Mouse (Mus musculus): ENCODE results near the gene Edil3. TPM values are rescaled to one million over a fixed set of nuclear protein-coding genes. Genes with fewer than 3 reads are reported as not detected.

The Edil3 gene
- polyA plus RNA-seq, 1 experiment from 2014 or later = 55.3 TPM

DNA sequence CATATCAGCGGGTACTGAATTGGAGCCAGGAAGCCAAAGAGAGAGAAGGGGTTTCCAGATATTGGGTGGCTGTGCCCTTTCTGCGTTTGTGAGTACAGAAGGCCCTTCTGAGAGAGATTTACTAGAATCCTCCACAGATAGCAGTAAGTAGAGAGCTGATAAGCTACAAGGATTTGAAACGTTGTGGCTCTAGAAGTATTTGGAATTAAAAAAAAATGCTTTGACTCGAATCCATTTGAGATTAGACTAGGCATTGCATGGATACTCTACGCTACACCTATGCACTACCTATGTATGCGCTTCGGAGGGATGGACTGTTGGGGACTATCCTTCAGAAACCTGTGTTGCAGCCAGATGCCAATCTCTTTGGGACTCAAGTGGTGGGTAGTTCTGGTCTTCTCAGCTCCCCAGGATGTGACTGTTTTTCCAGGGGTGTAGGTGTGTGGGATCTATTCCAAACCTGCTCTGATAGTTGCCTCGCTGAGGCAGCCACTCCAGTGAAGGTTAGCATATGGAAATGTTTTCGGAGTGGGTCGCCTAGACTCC, 1.8 kb downstream of the Edil3 start:
- Histone ChIP-seq H3K9ac (ENCODE audit: low read depth, low read length) (peak overlapping the region; percentile 93), H3K4me3 (ENCODE audit: low read depth, low read length) (peak overlapping the region; percentile 88), H3K9me3 (replicated peaks; ENCODE audit: control insufficient read depth, low read length, poor library complexity, severe bottlenecking) (no peaks in the 10 kb centered on the region), H3K4me2 (ENCODE audit: low read length) (peak overlapping the region; percentile 73), H3K36me3 (ENCODE audit: control insufficient read depth, insufficient read depth, low read length) (no peaks in the 10 kb centered on the region), H3K27me3 (ENCODE audit: control insufficient read depth, insufficient read depth, low read depth, low read length) (no peaks in the 10 kb centered on the region), H3K4me1 (ENCODE audit: control insufficient read depth, insufficient read depth, low read length) (peaks cover 7% of the 10 kb centered on the region), H3K27ac (ENCODE audit: low read length) (peak overlapping the region; percentile 87)
- WGBS = 4% methylated on average over 10 of the region's 10 CpGs
- ATAC-seq = peak; percentile 33; the same call in 1 of the 2 replicates

GRCm38 (mm10) chr13:88823522-88824419, 2.5 kb downstream of the Edil3 start:
- H3K27ac ChIP-seq (ENCODE audit: low read length) = peak overlapping the region; percentile 87
- peak overlapping the region; percentile 88 for H3K4me3 ChIP-seq (ENCODE audit: low read depth, low read length)
- peak overlapping the region; percentile 73 for H3K4me2 ChIP-seq (ENCODE audit: low read length)
- H3K9me3 ChIP-seq (replicated peaks; ENCODE audit: control insufficient read depth, low read length, poor library complexity, severe bottlenecking) = no peaks in the 10 kb centered on the region
- H3K27me3 ChIP-seq (ENCODE audit: control insufficient read depth, insufficient read depth, low read depth, low read length) = no peaks in the 10 kb centered on the region
- ATAC-seq = peak; percentile 54; the same call in 1 of the 2 replicates
- peak overlapping the region; percentile 93 for H3K9ac ChIP-seq (ENCODE audit: low read depth, low read length)
- 0% methylated on average over 25 of the region's 25 CpGs for WGBS
- no peaks in the 10 kb centered on the region for H3K36me3 ChIP-seq (ENCODE audit: control insufficient read depth, insufficient read depth, low read length)
- H3K4me1 ChIP-seq (ENCODE audit: control insufficient read depth, insufficient read depth, low read length) = peaks cover 7% of the 10 kb centered on the region

GRCm38 (mm10) chr13:88824441-88824840, 3.2 kb downstream of the Edil3 start:
- peak overlapping the region; percentile 88 for H3K4me3 ChIP-seq (ENCODE audit: low read depth, low read length)
- no peaks in the 10 kb centered on the region for H3K36me3 ChIP-seq (ENCODE audit: control insufficient read depth, insufficient read depth, low read length)
- no peaks in the 10 kb centered on the region for H3K27me3 ChIP-seq (ENCODE audit: control insufficient read depth, insufficient read depth, low read depth, low read length)
- no peak overlapping the region for H3K27ac ChIP-seq (ENCODE audit: low read length)
- ATAC-seq = no peak
- peaks cover 7% of the 10 kb centered on the region for H3K4me1 ChIP-seq (ENCODE audit: control insufficient read depth, insufficient read depth, low read length)
- peak overlapping the region; percentile 73 for H3K4me2 ChIP-seq (ENCODE audit: low read length)
- peak overlapping the region; percentile 93; the same call in 1 of the 2 replicates for H3K9ac ChIP-seq (ENCODE audit: low read depth, low read length)
- WGBS = 4% methylated on average over 4 of the region's 4 CpGs
- H3K9me3 ChIP-seq (replicated peaks; ENCODE audit: control insufficient read depth, low read length, poor library complexity, severe bottlenecking) = no peaks in the 10 kb centered on the region

GRCm38 (mm10) chr13:88828362-88828761, 7.1 kb downstream of the Edil3 start:
- Histone ChIP-seq H3K4me3 (ENCODE audit: low read depth, low read length) (no peak overlapping the region; the same call in 1 of the 2 replicates), H3K27me3 (ENCODE audit: control insufficient read depth, insufficient read depth, low read depth, low read length) (no peaks in the 10 kb centered on the region), H3K4me1 (ENCODE audit: control insufficient read depth, insufficient read depth, low read length) (0 out of 2 replicates have a peak, but pooled peaks cover 2% of the 10 kb centered on the region), H3K9me3 (replicated peaks; ENCODE audit: control insufficient read depth, low read length, poor library complexity, severe bottlenecking) (no peaks in the 10 kb centered on the region), H3K36me3 (ENCODE audit: control insufficient read depth, insufficient read depth, low read length) (no peaks in the 10 kb centered on the region), H3K4me2 (ENCODE audit: low read length) (peak overlapping the region; percentile 26), H3K9ac (ENCODE audit: low read depth, low read length) (no peak overlapping the region), H3K27ac (ENCODE audit: low read length) (no peak overlapping the region)
- 52% methylated on average over 10 of the region's 10 CpGs for WGBS
- no peak for ATAC-seq

GRCm38 (mm10) chr13:88833732-88834131, 12.5 kb downstream of the Edil3 start:
- H3K27me3 ChIP-seq (ENCODE audit: control insufficient read depth, insufficient read depth, low read depth, low read length) = no peaks in the 10 kb centered on the region

DNA sequence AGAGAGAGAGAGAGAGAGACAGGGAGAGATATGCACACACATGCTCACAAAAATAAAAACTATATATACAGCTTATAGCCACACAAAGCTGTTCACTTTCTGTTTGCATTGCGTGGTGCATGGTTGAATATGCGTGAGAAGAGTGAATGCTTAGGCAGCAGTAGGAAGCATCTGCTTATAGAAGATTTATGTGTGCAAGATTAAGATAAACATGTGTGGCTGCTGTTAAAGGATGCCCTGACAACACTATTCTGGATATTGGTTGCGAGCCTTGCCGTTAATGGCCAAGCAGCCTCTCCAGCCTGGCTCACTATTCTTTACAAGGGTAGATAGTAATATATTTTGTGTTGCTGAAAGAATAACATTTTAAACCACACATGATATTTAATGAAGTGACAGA, 28.5 kb downstream of the Edil3 start:
- Histone ChIP-seq H3K9me3 (replicated peaks; ENCODE audit: control insufficient read depth, low read length, poor library complexity, severe bottlenecking) (no peaks in the 10 kb centered on the region), H3K27me3 (ENCODE audit: control insufficient read depth, insufficient read depth, low read depth, low read length) (no peaks in the 10 kb centered on the region), H3K4me3 (ENCODE audit: low read depth, low read length) (no peak overlapping the region), H3K4me2 (ENCODE audit: low read length) (no peak overlapping the region), H3K27ac (ENCODE audit: low read length) (no peak overlapping the region), H3K36me3 (ENCODE audit: control insufficient read depth, insufficient read depth, low read length) (no peaks in the 10 kb centered on the region), H3K9ac (ENCODE audit: low read depth, low read length) (no peak overlapping the region), H3K4me1 (ENCODE audit: control insufficient read depth, insufficient read depth, low read length) (no peaks in the 10 kb centered on the region)
- ATAC-seq = no peak
- 78% methylated on average over 4 of the region's 4 CpGs for WGBS

More at GRCm38 (mm10) chr13:88833732-88834131, 12.5 kb downstream of the Edil3 start:
- ATAC-seq = no peak
- WGBS = 91% methylated on average over 1 of the region's 1 CpGs
- H3K4me2 ChIP-seq (ENCODE audit: low read length) = no peak overlapping the region
- no peak overlapping the region for H3K9ac ChIP-seq (ENCODE audit: low read depth, low read length)
- no peak overlapping the region for H3K27ac ChIP-seq (ENCODE audit: low read length)
- no peaks in the 10 kb centered on the region for H3K4me1 ChIP-seq (ENCODE audit: control insufficient read depth, insufficient read depth, low read length)
- no peak overlapping the region for H3K4me3 ChIP-seq (ENCODE audit: low read depth, low read length)
- H3K9me3 ChIP-seq (replicated peaks; ENCODE audit: control insufficient read depth, low read length, poor library complexity, severe bottlenecking) = no peaks in the 10 kb centered on the region
- no peaks in the 10 kb centered on the region for H3K36me3 ChIP-seq (ENCODE audit: control insufficient read depth, insufficient read depth, low read length)

- ATAC-seq = no peak
- no peaks in the 10 kb centered on the region for H3K36me3 ChIP-seq (ENCODE audit: control insufficient read depth, insufficient read depth, low read length)
- 84% methylated on average over 2 of the region's 2 CpGs for WGBS
- no peaks in the 10 kb centered on the region for H3K4me1 ChIP-seq (ENCODE audit: control insufficient read depth, insufficient read depth, low read length)
- H3K4me2 ChIP-seq (ENCODE audit: low read length) = no peak overlapping the region
- H3K27me3 ChIP-seq (ENCODE audit: control insufficient read depth, insufficient read depth, low read depth, low read length) = no peaks in the 10 kb centered on the region
- no peak overlapping the region for H3K4me3 ChIP-seq (ENCODE audit: low read depth, low read length)
- no peak overlapping the region for H3K9ac ChIP-seq (ENCODE audit: low read depth, low read length)
- no peaks in the 10 kb centered on the region for H3K9me3 ChIP-seq (replicated peaks; ENCODE audit: control insufficient read depth, low read length, poor library complexity, severe bottlenecking)
- H3K27ac ChIP-seq (ENCODE audit: low read length) = no peak overlapping the region
Observed at GRCm38 (mm10) chr13:88879960-88880359, 58.7 kb downstream of the Edil3 start.

DNA sequence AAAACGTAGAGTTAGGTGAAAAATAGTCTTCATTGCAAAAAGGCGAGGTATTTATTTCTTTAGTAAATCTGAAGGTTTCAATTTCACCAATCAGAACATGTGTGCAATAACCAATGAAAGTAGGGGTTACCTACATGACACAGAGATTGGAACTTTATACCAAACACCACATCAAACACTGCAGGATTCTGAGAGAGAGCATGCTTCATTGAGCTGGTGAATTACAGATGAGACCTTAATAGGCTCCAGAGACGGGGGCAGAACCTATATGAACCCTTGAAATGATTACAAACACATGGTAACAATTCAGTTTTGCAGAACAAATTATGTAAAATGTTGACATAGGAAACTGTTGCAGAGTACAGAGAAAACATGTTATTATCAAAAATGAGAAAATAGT, 69.5 kb downstream of the Edil3 start:
- Histone ChIP-seq H3K27ac (ENCODE audit: low read length) (no peak overlapping the region), H3K4me1 (ENCODE audit: control insufficient read depth, insufficient read depth, low read length) (no peaks in the 10 kb centered on the region), H3K4me2 (ENCODE audit: low read length) (no peak overlapping the region), H3K4me3 (ENCODE audit: low read depth, low read length) (no peak overlapping the region), H3K9ac (ENCODE audit: low read depth, low read length) (no peak overlapping the region), H3K27me3 (ENCODE audit: control insufficient read depth, insufficient read depth, low read depth, low read length) (no peaks in the 10 kb centered on the region), H3K36me3 (ENCODE audit: control insufficient read depth, insufficient read depth, low read length) (no peaks in the 10 kb centered on the region), H3K9me3 (replicated peaks; ENCODE audit: control insufficient read depth, low read length, poor library complexity, severe bottlenecking) (no peaks in the 10 kb centered on the region)
- ATAC-seq = no peak
- WGBS = 80% methylated on average over 3 of the region's 3 CpGs

- ATAC-seq = no peak
- Histone ChIP-seq H3K27ac (ENCODE audit: low read length) (no peak overlapping the region), H3K9ac (ENCODE audit: low read depth, low read length) (no peak overlapping the region), H3K9me3 (replicated peaks; ENCODE audit: control insufficient read depth, low read length, poor library complexity, severe bottlenecking) (no peaks in the 10 kb centered on the region), H3K36me3 (ENCODE audit: control insufficient read depth, insufficient read depth, low read length) (no peaks in the 10 kb centered on the region), H3K4me2 (ENCODE audit: low read length) (no peak overlapping the region), H3K27me3 (ENCODE audit: control insufficient read depth, insufficient read depth, low read depth, low read length) (no peaks in the 10 kb centered on the region), H3K4me1 (ENCODE audit: control insufficient read depth, insufficient read depth, low read length) (no peaks in the 10 kb centered on the region), H3K4me3 (ENCODE audit: low read depth, low read length) (no peak overlapping the region)
- WGBS = 80% methylated on average over 3 of the region's 3 CpGs
Observed at GRCm38 (mm10) chr13:88900046-88900445, 78.8 kb downstream of the Edil3 start.

Data from midbrain, embryonic 16.5 days (tissue).